Mouse (Mus musculus) neural tube, embryonic 14.5 days (tissue): ENCODE measurements around the gene Ifi211. TPM values are rescaled to one million over a fixed set of nuclear protein-coding genes. Genes with fewer than 3 reads are reported as not detected.
"Not testable (repeated sequence)": the region's sequence is repeated elsewhere in the genome, so short reads cannot be mapped to it uniquely, and the experiment has no call there.

ENCODE experiments used
- ATAC-seq: fragments of 200-750 bp; cut with Nextera tagmentation; 2 replicates; pipeline ENCODE4 v1.8.0; 2017; ENCODE audit warnings: low read depth, mild to moderate bottlenecking, moderate TSS enrichment, moderate library complexity
- H3K27ac ChIP-seq: fragments of 300-500 bp; sonication (generic); 2 replicates; pipeline ENCODE4 v1.5.1; 2014; ENCODE audit warnings: low read depth, mild to moderate bottlenecking, control low read depth, low read length, moderate library complexity, mixed read lengths
- H3K27me3 ChIP-seq: fragments of 300-500 bp; sonication (generic); 2 replicates; pipeline ENCODE4 v1.6.1; 2014; ENCODE audit warnings: low read length; ENCODE audit not compliant: control insufficient read depth, insufficient read depth
- H3K36me3 ChIP-seq: fragments of 300-500 bp; sonication (generic); 2 replicates; pipeline ENCODE4 v1.6.1; 2014; ENCODE audit warnings: low read length, mixed read lengths; ENCODE audit not compliant: control insufficient read depth, insufficient read depth
- H3K4me1 ChIP-seq: fragments of 300-500 bp; sonication (generic); 2 replicates; pipeline ENCODE4 v1.6.1; 2014; ENCODE audit warnings: low read length; ENCODE audit not compliant: control insufficient read depth, insufficient read depth
- H3K4me2 ChIP-seq: fragments of 300-500 bp; sonication (generic); 2 replicates; pipeline ENCODE4 v1.6.1; 2014; ENCODE audit warnings: mild to moderate bottlenecking, low read depth, low read length, control low read depth
- H3K4me3 ChIP-seq: fragments of 300-500 bp; sonication (generic); 2 replicates; pipeline ENCODE4 v1.5.1; 2014; ENCODE audit warnings: low read depth, low read length, control low read depth, mixed read lengths
- H3K9ac ChIP-seq: fragments of 300-500 bp; sonication (generic); replicated peaks from 2 replicates; pipeline ENCODE4 v1.6.1; 2014; ENCODE audit warnings: low read depth, mild to moderate bottlenecking, control low read depth, low read length, mixed read lengths
- H3K9me3 ChIP-seq: fragments of 300-500 bp; sonication (generic); 2 replicates; pipeline ENCODE4 v1.6.1; 2016; ENCODE audit warnings: low read length; ENCODE audit not compliant: control insufficient read depth
- WGBS: fragments of 180-500 bp; shearing (Covaris S2); extraction: QIAGEN DNeasy Blood & Tissue Kit; methylation state at CpG from one replicate; pipeline ENCODE4 v1.1.7; 2014; 5-methylcytosine and 5-hydroxymethylcytosine counted together
- polyA plus RNA-seq: library from polyadenylated mRNA; unstranded; fragments of >200 nt; fragmentation: Nextera tagmentation; extraction: Ambion mirVana; gene quantifications from 2 replicates; pipeline ENCODE4 v1.2.1, GENCODE M21; 2014

Ifi211 gene
- 0.24 TPM in 1 of 2 replicates, not detected in the other for polyA plus RNA-seq

GRCm38 (mm10) chr1:173912548-173913255 is at the start of gene Ifi211:
TSS of gene Ifi211 (minus strand) at chr1:173913046.
- H3K27ac ChIP-seq, H3K4me1 ChIP-seq, H3K9me3 ChIP-seq, ATAC-seq, H3K9ac ChIP-seq, H3K36me3 ChIP-seq, H3K4me2 ChIP-seq, H3K27me3 ChIP-seq, H3K4me3 ChIP-seq: not testable (repeated sequence)
- 88% methylated on average over 6 of the region's 6 CpGs for WGBS

- H3K36me3 ChIP-seq, H3K9me3 ChIP-seq, H3K27me3 ChIP-seq, H3K9ac ChIP-seq, H3K4me1 ChIP-seq, H3K4me2 ChIP-seq, ATAC-seq, H3K4me3 ChIP-seq, H3K27ac ChIP-seq: not testable (repeated sequence)
- WGBS: 76% methylated on average over 1 of the region's 1 CpGs
These were observed 48.6 kb upstream of the Ifi211 start for GRCm38 (mm10) chr1:173961491-173961890.

GRCm38 (mm10) chr1:173959998-173960397 is 47.2 kb upstream of the Ifi211 start:
- not testable (repeated sequence) for ATAC-seq, H3K9me3 ChIP-seq, H3K27ac ChIP-seq, H3K36me3 ChIP-seq, H3K4me3 ChIP-seq, H3K4me2 ChIP-seq, H3K27me3 ChIP-seq, H3K4me1 ChIP-seq, H3K9ac ChIP-seq
- WGBS: 28% methylated on average over 3 of the region's 3 CpGs

DNA sequence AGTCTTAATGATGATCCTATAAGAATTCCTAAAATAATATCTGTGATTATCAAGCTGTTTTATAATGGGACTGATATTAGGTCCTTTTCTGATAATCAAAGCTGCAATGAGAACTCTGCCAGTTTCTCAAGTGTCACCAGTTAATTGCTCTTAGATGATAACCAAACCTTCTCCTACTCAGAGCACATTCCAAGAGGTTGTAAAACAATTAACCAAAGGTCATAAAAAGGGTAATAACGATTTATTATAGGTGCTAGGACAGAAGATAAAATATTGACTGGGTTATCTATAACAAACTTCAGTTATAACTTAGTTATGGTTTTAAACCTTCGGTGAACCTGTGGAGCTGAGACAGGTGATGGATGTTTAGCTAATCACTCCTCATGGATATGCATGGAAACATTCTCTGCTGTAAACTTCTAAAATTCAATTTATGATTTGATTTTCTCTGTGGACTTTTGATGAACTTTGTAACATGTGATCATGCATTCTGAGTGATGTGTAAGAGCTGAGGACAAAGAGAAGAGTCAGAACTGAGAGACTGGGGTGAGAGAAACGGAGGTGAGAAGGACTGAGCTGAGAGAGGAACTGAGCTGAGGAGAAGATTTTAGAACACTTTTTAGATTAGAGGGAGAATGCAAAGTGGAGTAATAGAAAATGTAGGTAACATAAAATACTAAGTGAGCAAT is 43.1 kb upstream of the Ifi211 start:
- H3K9ac ChIP-seq, H3K4me2 ChIP-seq, H3K27me3 ChIP-seq, H3K27ac ChIP-seq, H3K9me3 ChIP-seq, H3K4me3 ChIP-seq, H3K4me1 ChIP-seq, ATAC-seq, H3K36me3 ChIP-seq: not testable (repeated sequence)
- 37% methylated on average over 3 of the region's 3 CpGs for WGBS

DNA sequence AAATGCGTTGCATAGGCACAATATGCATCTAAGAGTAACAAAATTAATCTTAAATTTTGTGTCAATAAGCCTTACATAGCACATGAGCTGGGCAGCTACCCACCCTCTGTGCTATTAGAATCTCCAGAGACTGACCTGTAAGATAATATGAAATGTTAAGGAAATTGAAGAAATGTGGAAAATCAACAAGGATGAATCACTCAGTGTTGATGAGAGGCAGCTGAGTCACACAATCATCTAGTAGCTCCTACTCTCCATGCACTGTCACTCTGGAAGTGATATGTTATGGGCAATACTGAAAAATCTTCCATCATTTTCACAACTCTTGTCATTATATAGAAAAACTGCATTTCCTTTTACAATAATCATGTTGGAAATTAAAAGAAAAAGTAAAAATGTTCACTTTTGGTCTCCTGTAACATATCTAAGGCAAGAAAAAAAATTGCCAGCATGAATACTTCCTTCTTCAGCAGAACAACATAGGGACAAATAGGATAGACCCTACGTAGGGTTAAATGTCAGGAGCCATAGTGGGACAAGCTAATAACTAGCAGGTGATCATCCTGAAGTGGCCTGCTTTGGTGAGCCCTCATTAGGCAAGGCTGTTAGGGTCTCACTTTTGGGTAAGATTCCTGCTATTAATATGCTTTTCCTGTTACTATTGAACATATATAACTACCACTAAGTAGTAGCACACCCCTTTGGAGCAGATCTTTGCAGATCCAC is 42.4 kb upstream of the Ifi211 start:
- 93% methylated on average over 2 of the region's 2 CpGs for WGBS
- no peak overlapping the region for H3K4me3 ChIP-seq
- no peaks in the 10 kb centered on the region for H3K27me3 ChIP-seq
- no peaks in the 10 kb centered on the region for H3K4me1 ChIP-seq
- no peak overlapping the region for H3K27ac ChIP-seq
- ATAC-seq: no peak
- H3K4me2 ChIP-seq: no peak overlapping the region
- H3K36me3 ChIP-seq: no peaks in the 10 kb centered on the region
- no peaks in the 10 kb centered on the region for H3K9me3 ChIP-seq
- no peak overlapping the region for H3K9ac ChIP-seq

DNA sequence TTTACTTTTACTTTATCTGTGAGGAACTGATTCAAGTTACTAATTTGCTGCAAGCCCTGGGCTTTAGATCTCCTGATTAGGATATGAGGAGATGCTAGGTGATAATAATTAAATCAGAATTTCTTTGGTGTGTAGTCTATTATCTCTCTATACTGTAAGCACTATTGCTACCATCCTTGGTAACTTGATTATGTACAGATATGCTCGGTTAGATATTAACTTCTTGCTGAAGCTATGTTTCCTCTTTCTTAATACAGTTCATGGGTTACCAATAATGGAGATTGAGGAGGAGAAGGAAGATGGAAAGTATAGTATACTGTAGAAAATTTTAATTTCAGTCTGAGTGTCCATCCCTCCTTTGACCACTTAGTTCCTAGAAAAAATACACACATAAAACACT is 40.7 kb upstream of the Ifi211 start:
- no peak overlapping the region for H3K4me3 ChIP-seq
- H3K27me3 ChIP-seq: no peaks in the 10 kb centered on the region
- H3K36me3 ChIP-seq: no peaks in the 10 kb centered on the region
- H3K9ac ChIP-seq: no peak overlapping the region
- WGBS: 87% methylated on average over 1 of the region's 1 CpGs
- ATAC-seq: no peak
- no peaks in the 10 kb centered on the region for H3K4me1 ChIP-seq
- no peak overlapping the region for H3K27ac ChIP-seq
- no peak overlapping the region for H3K4me2 ChIP-seq
- H3K9me3 ChIP-seq: no peaks in the 10 kb centered on the region

- not testable (repeated sequence) for H3K4me3 ChIP-seq, ATAC-seq, H3K4me2 ChIP-seq, H3K27me3 ChIP-seq, H3K27ac ChIP-seq, H3K36me3 ChIP-seq, H3K4me1 ChIP-seq, H3K9ac ChIP-seq, H3K9me3 ChIP-seq
- WGBS: 85% methylated on average over 2 of the region's 2 CpGs
These were observed 36.2 kb upstream of the Ifi211 start for GRCm38 (mm10) chr1:173949044-173949443.

- H3K27me3 ChIP-seq, H3K4me1 ChIP-seq, H3K4me2 ChIP-seq, H3K36me3 ChIP-seq, ATAC-seq, H3K27ac ChIP-seq, H3K4me3 ChIP-seq, H3K9ac ChIP-seq, H3K9me3 ChIP-seq: not testable (repeated sequence)
These were observed 29.9 kb upstream of the Ifi211 start for GRCm38 (mm10) chr1:173942780-173943066.
